Mouse (Mus musculus) layer of hippocampus, adult 18-20 months (tissue): ENCODE data around the gene Orai3. TPM values are rescaled to one million over a fixed set of nuclear protein-coding genes. Genes with fewer than 3 reads are reported as not detected.
A peak's percentile ranks its signal among the peaks of the same experiment; 100 is the strongest.
"Not testable (repeated sequence)": the region's sequence is repeated elsewhere in the genome, so short reads cannot be mapped to it uniquely, and the experiment has no call there.

Experiments
- DNase-seq, 2 experiments: peaks; one replicate each; pipeline ENCODE4 v3.0.0; 2022; ENCODE audit warnings: low spot score in 2 of 2
- long read RNA-seq: library from polyadenylated mRNA; stranded (forward); transcript quantifications from one replicate; pipeline ENCODE4 v2.0.0, GENCODE M21; 2021
- total RNA-seq, 2 experiments: library from RNA; stranded (reverse); gene quantifications; 2 replicates each; pipeline ENCODE4 v1.2.3; 2021

Orai3 gene
- total RNA-seq, result 10 to 100 TPM; 25.9 to 29.3 TPM
- long read RNA-seq, transcript Orai3-201 (2 exons, 1,996 nt), result major isoform, 24 of 28 reads
- long read RNA-seq, partial matches to known transcripts, result 4 of 28 reads
- long read RNA-seq, other reads (novel, unspliced or antisense), result 0 of 28 reads

- peak; percentile 82 to 83 for DNase-seq
These were observed at the start of gene Orai3 for GRCm38 (mm10) chr7:127769651-127770038. Orai3 (plus strand) TSS chr7:127769815.

DNA sequence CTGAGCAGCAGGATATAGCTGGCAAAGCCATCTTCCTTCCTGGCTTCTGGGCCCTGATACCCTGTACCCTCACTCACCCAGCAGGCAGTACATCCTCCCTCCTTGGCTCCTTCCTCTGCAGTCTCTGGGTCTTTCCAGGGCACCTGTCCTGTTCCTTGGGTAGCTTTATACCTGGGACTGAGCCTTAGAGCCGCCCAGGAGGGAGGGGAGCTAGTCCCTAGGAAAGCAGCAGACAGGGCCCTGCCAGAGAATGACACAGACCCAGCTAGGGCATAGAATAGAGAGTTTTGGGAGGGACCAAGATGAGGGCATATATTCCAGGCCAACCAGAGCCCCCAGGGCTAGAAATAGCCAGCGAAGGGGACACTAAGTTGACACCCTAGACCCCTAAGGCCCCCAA, 44.1 kb upstream of the Orai3 start:
- no peak for DNase-seq

DNA sequence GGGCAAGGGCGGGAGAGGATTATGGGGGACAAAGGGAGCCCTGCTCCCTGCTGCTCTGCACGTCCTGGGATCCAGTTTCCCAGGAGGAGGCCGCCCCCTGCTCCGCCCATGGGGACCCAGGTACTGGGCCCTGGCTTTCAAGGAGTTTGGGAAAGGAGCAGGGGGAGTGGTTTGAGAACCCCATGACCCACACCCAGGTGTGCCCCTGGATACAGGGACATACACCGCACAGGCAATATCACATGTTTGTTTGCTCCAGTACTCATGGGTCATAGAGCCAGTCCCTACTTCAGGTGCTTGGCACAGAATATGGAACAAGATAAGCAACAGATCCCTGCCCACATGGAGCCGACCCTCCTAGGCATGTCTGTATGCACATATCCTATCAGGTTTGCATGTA, 43.7 kb upstream of the Orai3 start:
- no peak for DNase-seq

- DNase-seq, result no peak
These were observed 41.7 kb upstream of the Orai3 start for GRCm38 (mm10) chr7:127727898-127728297.

DNA sequence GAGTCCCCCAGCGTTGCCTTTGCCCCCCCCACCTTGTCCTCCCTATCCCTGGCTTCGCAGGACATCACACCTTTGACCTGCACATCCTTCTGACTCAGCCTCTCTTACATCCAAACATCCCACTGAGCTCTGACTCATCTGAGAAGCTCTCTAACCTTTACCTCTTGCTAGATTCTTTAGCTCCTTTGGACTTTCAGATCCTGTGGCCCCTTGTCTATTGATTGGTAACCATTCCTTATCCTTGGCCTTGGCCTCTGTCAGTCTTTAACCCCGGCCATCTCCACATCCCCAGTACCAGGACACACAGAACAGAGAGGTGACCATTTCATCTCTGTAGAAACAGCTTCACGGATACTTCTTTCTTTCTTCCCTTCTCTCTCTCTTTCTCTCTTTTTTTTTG, 39.4 kb upstream of the Orai3 start:
- DNase-seq, result no peak

- DNase-seq, result not testable (repeated sequence)
These were observed 37.5 kb upstream of the Orai3 start, which contains the start of gene Ctf2 for GRCm38 (mm10) chr7:127732066-127732465. Ctf2 (minus strand) TSS chr7:127732166.

GRCm38 (mm10) chr7:127744366-127745045, 25.1 kb upstream of the Orai3 start, which contains the start of gene Fbxl19:
Fbxl19 (plus strand) TSS chr7:127744543.
- peak; percentile 67 to 83 for DNase-seq

DNA sequence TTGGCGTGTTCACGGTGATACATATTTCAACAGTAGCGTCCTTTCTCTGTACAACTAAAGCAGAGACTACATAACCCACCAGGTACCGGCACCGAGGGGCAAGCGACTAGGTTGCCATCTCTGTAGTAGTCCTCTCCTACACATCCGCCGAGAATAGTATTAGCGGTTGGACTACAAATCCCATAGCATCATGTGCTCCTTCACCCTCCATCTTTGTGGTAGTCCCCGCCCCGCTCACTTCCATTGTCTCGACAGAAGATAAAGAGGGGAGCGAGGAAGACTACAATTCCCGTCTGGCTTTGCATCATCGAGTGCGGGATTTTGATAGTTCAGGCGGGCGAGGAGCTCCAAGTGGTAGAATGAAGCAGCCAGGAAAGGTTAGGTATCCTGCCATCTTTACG, 24.4 kb upstream of the Orai3 start:
- peak; percentile 95 to 98 for DNase-seq

- peak; percentile 98 to 99 for DNase-seq
These were observed 23.7 kb upstream of the Orai3 start for GRCm38 (mm10) chr7:127745652-127746493.

DNA sequence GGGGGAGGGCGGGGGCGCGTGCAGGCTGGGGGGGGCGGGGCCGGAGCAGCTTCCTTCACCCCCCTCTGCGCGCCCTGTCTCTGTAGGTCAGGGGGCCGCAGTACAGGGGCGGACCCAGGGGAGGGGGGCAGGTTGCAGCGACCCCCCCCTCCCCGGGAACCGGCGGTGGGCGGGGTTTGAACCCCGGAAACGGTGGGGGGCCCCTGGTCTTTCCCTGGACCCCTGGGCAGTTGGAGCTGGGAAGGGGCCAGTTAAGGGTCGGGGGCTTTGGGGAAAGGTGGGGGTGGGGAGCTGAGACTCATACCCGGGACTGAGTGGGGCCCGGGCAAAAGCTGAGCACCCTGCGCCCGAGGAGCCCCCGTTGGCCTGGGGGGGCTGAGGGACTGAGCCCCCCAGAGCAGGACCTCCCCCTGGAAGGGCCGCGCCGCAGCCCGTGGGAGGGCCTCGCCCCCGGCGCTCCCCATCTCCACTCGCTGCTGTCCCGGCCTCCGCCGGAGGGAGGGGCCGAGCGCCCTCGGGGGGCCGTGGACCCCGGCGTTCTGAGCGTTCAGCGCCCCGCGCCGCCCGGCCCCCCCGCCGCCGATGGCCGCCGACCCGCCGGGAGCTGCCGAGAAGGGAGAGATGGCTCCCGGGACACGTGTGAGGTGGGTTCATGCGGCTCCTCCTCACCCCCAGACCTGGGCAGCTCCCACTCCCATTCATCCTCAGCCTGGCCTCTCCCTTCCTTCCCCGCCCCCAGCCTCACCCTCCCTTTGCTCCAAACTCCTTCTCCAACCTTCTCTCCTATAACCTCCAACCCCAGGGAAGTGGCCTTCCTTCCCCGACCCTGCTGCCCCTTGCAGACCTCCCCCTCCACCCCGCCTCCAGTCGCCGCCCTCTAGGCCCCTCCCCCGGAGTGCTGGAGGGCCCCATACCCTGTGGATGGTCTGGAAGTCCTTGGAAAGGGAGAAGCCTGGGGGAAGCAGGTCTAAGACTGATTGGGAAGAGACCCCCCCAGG, 22.8 kb upstream of the Orai3 start:
- no peak for DNase-seq

GRCm38 (mm10) chr7:127747559-127748234, 21.9 kb upstream of the Orai3 start:
- no peak for DNase-seq

- DNase-seq, result no peak
These were observed 21.4 kb upstream of the Orai3 start for GRCm38 (mm10) chr7:127748235-127748560.

DNA sequence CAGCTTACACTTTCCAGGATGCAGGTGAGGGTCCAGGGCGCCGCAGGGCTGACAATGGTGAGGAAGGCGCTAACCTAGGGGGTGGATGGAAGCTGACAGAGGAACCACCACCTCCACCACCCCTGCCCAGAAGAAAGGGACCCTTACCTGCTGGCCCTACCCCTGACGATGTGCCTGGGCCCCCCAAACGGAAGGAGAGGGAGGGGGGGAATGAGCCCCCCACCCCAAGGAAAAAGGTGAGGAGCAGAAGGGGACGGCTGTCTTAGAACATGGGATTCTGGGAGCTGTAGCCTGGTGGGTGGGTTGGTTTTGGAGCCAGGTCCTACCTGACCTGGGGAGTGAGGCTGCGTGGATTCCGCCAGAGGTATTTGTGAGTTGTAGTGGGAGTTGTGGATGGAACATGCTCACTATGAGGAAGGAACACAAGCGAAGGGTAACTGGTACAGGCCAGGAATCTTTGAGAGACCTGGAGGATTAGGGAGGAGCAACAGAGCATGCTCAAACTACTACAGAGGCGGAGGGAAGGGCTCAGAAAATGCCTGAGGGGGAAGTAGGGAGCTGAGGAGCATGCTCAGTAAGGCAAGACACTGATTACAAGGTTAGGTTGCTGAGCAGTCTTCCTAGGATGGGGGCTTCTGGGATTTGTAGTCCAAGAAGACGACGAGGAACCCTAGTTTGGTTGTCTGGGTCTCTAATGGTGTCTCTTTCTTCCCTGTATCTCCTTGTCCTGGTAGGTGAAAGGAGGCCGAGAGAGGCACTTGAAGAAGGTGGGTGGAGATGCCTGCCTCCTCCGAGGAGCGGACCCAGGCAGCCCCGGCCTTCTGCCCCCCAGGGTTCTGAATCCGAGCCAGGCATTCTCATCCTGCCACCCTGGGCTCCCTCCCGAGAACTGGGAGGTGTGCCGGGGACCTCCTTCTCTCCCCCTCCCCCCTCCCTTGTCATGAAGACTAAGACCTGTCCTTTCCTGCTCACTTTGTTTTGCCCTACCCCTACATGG, 19.2 kb upstream of the Orai3 start:
- DNase-seq, result peak in 1 of 2 experiments; percentile 74

- no peak for DNase-seq
These were observed 18.0 kb upstream of the Orai3 start for GRCm38 (mm10) chr7:127751619-127752018.

GRCm38 (mm10) chr7:127752069-127752468, 17.5 kb upstream of the Orai3 start:
- no peak for DNase-seq

DNA sequence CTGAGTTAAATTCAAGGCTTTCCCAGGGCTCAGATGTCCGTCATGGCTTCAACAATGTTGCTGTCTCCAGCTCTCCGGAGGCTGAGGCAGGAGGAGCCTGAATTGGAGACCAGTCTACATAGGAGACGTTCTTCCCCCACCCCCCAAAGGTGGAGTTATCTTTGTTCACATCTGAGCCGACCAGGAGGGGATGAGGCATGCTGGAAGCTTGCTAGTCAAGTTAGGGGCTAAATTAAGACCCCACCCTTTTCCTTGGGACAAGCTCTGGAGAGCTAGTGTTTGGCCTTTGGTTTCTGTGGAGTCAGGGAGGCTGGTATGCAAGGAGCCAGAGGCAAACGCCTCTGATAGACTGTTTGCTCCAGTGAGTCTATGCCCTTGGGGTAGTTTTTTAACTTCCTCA, 16.5 kb upstream of the Orai3 start:
- DNase-seq, result no peak

DNA sequence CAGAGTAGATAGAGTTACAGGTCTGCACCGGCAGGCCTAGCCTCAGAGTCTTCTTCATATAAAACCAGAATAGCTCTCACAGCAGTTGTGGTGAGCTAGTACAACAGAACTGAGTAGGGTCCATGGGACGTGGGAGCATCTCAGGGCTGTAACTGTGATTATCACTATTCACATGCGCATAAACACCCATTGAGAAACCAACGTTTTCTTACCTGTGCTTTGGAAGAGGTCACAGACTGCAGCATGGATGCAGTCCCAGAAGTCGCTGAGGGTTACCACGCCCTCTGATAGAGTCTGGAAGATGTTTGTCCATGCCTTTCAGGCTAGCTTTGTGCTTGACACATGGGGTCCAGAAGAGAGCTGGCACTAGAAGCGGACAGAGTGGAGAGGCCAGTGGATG, 15.9 kb upstream of the Orai3 start:
- DNase-seq, result no peak

- DNase-seq, result no peak
These were observed 9.9 kb upstream of the Orai3 start for GRCm38 (mm10) chr7:127759716-127760115.

- no peak for DNase-seq
These were observed 9.1 kb upstream of the Orai3 start for GRCm38 (mm10) chr7:127760478-127760877.
